Mouse (Mus musculus) adrenal gland, postnatal 10 days (tissue): ENCODE measurements around the gene Natd1. TPM values are rescaled to one million over a fixed set of nuclear protein-coding genes. Genes with fewer than 3 reads are reported as not detected.

Source experiments
- DNase-seq: peaks from one replicate; pipeline ENCODE4 v3.0.0; 2021; ENCODE audit warnings: mixed read lengths
- total RNA-seq, 2 experiments: library from RNA; stranded (reverse); gene quantifications; 2 replicates each; pipeline ENCODE4 v1.2.3; 2021

Gene Natd1
- total RNA-seq, 2 experiments from 2014 or later, result 21.4 to 28.0 TPM

GRCm38 (mm10) chr11:60931869-60932481 lies 17.4 kb upstream of the Natd1 start, which contains the start of gene Map2k3:
Map2k3 (plus strand) TSS chr11:60932033.
- peak; percentile 98 for DNase-seq

- no peak for DNase-seq
Observed at GRCm38 (mm10) chr11:60931282-60931868, 16.8 kb upstream of the Natd1 start.

- peak; percentile 45 for DNase-seq
Observed at GRCm38 (mm10) chr11:60930724-60931281, 16.3 kb upstream of the Natd1 start.

GRCm38 (mm10) chr11:60927264-60927663 lies 12.7 kb upstream of the Natd1 start:
- peak; percentile 93 for DNase-seq

- DNase-seq, result no peak
Observed at GRCm38 (mm10) chr11:60924981-60925380, 10.4 kb upstream of the Natd1 start.

- DNase-seq, result no peak
Observed at GRCm38 (mm10) chr11:60924498-60924897, 9.9 kb upstream of the Natd1 start.

GRCm38 (mm10) chr11:60922964-60923363 lies 8.4 kb upstream of the Natd1 start:
- no peak for DNase-seq

GRCm38 (mm10) chr11:60922195-60922594 lies 7.6 kb upstream of the Natd1 start:
- DNase-seq, result no peak

- DNase-seq, result no peak
Observed at GRCm38 (mm10) chr11:60920021-60920420, 5.5 kb upstream of the Natd1 start.

- DNase-seq, result no peak
Observed at GRCm38 (mm10) chr11:60915201-60915600, 651 bp upstream of the Natd1 start.

GRCm38 (mm10) chr11:60913301-60914196 lies 1.0 kb downstream of the Natd1 start:
- DNase-seq, result peak; percentile 96

GRCm38 (mm10) chr11:60912525-60912973 lies 2.0 kb downstream of the Natd1 start:
- no peak for DNase-seq

GRCm38 (mm10) chr11:60909626-60910025 lies 4.9 kb downstream of the Natd1 start:
- no peak for DNase-seq

GRCm38 (mm10) chr11:60908073-60908472 lies 6.5 kb downstream of the Natd1 start:
- DNase-seq, result no peak

GRCm38 (mm10) chr11:60906449-60906848 lies 8.1 kb downstream of the Natd1 start:
- DNase-seq, result no peak

- DNase-seq, result peak; percentile 65
Observed at GRCm38 (mm10) chr11:60905407-60906120, 9.0 kb downstream of the Natd1 start.

GRCm38 (mm10) chr11:60903661-60904061 lies 10.9 kb downstream of the Natd1 start:
- peak; percentile 60 for DNase-seq

GRCm38 (mm10) chr11:60902486-60902885 lies 12.1 kb downstream of the Natd1 start:
- DNase-seq, result no peak

GRCm38 (mm10) chr11:60902001-60902400 lies 12.5 kb downstream of the Natd1 start:
- no peak for DNase-seq

- DNase-seq, result no peak
Observed at GRCm38 (mm10) chr11:60895915-60896314, 18.6 kb downstream of the Natd1 start.

- no peak for DNase-seq
Observed at GRCm38 (mm10) chr11:60890744-60891143, 23.8 kb downstream of the Natd1 start.

- no peak for DNase-seq
Observed at GRCm38 (mm10) chr11:60890286-60890685, 24.3 kb downstream of the Natd1 start.
